Mouse (Mus musculus): ENCODE measurements around the gene Ap2a1. TPM values are rescaled to one million over a fixed set of nuclear protein-coding genes. Genes with fewer than 3 reads are reported as not detected.

Ap2a1 gene
- total and polyA plus RNA-seq, 3 experiments = 86.3 to 119 (median 105) TPM

DNA sequence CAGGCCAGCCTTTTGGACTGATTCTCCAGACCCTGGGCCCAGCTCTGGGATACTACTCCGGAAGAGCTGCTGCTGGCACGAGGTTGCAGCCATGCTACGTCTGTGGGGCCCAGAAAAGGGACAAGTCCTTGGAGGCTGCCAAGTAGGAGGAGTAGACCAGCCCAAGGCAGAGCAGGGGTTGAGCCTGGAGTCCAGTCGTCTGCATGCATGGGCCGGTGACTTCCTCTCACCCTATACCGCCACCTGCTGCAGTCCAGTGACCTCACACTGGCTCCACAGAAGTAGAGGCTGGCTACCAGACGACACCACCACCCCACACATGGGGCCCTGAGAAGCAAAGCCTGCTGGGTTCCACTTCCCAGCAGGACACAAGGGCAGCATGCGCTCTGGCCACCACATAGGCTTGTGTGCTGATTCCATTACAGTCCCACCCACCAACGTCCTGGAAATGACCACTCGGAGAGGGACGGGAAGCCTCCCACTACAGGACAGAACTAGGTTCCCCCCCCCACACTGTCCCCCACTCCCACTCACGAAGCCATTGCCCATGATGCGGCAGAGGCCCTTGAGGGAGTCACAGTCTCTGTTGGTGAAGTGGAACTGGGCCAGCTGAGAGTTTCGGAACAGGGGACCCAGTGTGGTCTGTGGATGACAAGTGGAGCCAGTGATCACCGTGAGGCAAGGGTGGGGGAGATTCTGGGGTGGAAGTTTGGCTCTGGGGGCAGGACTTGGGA lies 62.9 kb downstream of the Ap2a1 start:
- peak; percentile 92 for DNase-seq

DNA sequence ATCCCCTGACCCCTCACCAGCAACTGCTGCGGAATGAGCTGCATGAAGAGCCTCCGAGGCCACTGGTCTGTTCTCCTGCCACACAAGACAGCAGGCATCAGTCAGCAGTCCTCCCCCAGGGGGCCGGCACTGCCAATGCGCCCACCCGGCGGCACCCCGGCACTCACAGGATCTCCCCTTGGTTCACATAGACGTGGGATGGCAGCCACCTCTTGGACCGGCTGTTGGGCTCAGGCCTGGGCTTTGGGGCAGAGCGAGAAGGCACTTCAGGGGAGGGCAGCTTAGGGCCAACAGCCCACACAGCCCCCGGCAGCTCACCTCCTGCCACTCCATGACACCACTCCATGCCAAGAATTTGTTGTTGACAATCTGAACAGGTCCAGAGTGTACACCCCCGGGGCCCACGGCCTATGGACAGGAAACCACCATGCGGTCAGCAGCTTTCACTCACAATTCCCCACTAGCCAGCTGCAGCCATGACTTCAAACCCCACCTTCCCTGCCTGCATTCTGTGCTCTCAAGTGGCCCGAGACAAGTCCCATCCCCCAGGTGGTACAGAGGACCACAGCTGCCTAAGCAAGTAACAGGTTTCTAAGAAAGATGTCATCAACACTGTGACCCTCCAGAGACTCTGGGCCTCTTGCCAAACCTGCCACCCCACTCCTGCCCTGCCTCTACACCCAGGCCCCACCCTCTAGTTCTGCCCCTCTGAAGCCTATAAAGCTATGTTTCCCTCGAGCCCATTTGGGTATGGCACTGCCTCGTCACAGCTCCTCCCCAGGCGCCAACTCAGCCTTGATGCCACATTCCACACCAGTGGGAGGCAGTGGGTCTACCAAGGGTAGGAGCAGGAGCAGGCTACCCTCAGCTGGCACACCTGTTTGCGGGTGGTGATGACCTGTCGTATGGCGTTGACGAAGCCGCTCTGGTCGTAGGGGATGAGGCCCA lies 64.4 kb downstream of the Ap2a1 start:
- DNase-seq = peak; percentile 49

DNA sequence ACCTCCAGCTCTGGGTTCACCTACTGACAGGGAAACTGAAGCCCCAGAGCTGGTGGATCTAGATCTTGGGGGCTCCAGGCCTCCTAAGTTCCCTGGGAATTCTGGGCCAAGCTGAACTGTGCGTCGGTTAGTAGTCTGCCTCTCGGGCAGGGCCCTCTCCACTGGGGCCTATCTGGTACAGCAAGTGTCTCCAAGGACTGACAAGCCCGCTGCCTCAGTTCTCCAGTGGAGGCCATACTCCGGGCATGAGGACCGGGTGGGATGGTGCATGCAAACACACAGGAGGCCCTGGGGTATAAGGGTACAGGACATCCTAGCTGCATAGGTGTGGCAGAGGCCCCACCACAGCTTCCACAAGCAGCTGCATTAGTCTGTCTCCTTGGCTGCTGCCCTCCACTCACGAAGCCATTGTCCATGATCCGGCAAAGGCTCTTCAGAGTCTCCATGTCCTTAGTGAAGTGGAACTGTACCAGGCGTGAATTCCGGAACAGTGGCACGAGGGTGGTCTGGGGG lies 65.3 kb downstream of the Ap2a1 start:
- DNase-seq = peak; percentile 18

DNA sequence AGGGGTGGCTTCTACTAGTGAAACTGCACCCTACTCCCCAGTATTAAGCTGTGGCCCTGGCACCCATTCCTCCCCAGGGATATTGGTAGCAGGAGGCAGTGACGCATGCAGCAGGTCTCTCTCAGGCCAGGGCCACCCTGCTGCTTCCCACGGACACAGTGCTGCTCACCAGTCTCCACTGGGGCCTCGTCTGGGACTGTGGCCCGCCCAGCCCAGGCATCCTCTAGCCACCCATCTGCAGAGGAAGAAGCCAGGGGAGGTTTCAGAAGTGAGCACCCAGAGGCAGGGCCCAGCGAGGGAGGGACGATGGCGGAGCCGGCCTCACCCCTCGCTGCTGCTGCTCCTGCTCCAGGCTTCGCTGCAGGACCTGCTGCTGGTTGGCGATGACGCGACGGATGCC lies 66.1 kb downstream of the Ap2a1 start:
- peak; percentile 42 for DNase-seq

- peak; percentile 56 for DNase-seq
Measured at GRCm38 (mm10) chr7:44862434-44862833, 66.9 kb downstream of the Ap2a1 start.

GRCm38 (mm10) chr7:44861429-44861816 lies 67.9 kb downstream of the Ap2a1 start:
- peak; percentile 45 for DNase-seq

DNA sequence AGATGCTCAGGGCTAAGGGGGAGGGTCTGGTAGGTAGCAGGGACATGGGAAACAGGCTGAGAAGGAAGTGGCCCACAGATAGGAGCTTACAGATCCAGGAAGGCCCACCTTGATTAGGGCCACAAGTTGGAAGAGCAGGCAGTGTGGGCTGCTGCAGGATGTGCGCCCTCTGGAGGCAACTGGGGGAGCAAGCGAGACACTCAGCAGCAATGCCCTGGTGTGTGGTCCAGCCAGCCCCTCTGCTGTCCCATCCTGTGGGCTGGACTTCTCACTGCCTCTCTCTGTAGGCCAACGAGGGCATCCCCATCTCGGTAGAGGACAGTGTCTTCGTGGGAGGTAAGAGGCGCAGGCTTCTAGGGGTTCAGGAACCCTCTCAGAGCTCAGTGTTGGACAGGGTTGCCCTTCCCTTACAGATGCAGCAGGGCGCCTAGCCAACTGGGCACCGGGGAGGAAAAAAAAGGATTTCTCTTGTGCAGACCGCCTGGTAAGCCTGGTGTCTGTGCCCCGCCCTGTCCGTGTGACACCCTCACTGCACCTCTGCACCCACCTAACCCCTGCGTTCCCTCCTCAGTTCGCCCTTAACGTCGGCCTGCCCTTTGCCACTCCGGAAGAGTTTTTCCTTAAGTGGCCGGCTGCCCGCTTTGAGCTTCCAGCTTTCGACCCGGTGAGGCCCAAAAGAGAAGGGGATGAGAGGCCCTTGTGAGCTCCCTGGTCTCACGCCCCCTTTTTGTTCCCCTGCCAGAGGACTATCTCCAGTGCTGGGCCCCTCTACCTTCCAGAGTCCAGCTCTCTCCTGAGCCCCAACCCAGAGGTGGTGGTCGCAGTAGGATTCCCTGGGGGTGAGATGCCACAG lies 68.5 kb downstream of the Ap2a1 start:
- DNase-seq = peak; percentile 77

GRCm38 (mm10) chr7:44859896-44860295 lies 69.4 kb downstream of the Ap2a1 start:
- DNase-seq = no peak

DNA sequence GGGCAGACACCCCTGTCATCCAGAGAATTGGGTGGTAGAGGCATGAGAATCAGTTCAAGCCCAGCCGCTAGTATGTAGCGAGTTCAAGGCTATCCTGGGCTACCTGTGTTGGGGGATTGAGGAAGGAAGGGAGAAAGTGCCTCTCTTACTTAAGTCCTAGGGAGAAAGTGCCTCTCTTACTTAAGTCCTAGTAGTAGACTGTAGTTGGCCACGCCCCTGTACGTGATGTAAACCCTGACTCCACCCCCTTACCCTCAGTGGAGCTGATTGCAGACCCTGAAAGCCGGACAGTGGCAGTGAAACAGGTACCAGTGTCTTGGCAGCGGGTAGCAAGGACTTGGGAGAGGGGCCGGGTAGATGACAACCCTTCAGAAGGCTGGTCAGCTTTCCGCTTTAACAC lies 71.4 kb downstream of the Ap2a1 start:
- peak; percentile 55 for DNase-seq

DNA sequence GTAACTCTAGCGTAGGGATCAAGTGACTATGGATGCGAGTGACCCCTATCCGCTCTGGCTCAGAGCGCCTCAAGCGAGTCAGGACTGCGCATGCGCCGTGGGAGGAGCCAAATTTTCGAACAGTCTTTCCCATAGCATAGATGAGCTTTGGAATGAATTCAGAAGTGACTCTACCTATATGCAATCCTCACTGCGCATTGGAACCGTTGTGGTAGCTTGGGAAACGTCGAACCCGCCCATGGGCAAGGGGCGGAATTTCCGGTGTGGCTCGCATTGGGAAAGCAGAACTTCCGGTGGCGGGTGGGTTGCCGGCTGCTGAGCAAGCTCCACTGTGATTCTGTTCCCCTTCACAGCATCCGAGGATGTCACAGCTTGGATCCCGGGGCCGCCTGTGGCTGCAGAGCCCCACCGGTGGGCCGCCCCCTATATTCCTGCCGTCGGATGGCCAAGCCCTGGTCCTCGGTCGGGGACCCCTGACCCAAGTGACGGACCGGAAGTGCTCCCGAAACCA lies 72.2 kb downstream of the Ap2a1 start, which contains the start of gene Pnkp:
Gene Pnkp (plus strand): TSS at position 98 of the 511 bp plus-strand sequence.
- peak; percentile 91 for DNase-seq

DNA sequence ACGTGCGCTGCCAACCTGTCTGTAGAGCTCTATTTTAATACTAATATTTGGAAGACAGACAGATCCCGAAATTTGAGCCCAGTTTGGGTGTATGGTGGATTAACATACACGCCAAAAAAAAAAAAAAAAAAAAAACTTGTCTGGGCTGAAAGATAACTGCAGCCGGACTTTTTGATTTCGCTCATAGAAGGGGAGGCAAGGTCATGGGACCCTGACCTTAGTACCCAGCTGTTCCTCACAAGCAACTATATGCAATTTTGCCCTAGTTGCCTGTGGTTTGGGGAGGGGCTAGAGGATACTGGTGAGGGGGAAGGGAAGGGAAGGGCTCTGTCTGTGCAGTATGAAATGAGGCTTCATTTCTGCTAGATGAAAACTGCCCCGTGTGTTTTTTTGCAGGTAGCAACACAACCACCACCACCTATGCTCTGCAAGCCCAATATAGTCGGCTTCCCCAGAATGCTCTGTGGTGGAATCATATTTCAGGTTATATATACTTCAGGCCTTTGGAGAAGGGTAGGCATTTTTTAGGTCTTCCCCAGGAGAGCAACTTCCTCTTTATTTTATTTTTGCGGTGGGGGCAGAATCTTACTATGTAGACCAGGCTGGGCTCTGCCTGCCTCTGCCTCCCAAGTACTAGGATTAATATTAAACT lies 72.9 kb downstream of the Ap2a1 start:
- no peak for DNase-seq

- no peak for DNase-seq
Measured at GRCm38 (mm10) chr7:44855036-44855435, 74.3 kb downstream of the Ap2a1 start.

- peak; percentile 97 for DNase-seq
Measured at GRCm38 (mm10) chr7:44854356-44855031, 74.8 kb downstream of the Ap2a1 start.

- DNase-seq = peak; percentile 65
Measured at GRCm38 (mm10) chr7:44853596-44854355, 75.5 kb downstream of the Ap2a1 start.

DNA sequence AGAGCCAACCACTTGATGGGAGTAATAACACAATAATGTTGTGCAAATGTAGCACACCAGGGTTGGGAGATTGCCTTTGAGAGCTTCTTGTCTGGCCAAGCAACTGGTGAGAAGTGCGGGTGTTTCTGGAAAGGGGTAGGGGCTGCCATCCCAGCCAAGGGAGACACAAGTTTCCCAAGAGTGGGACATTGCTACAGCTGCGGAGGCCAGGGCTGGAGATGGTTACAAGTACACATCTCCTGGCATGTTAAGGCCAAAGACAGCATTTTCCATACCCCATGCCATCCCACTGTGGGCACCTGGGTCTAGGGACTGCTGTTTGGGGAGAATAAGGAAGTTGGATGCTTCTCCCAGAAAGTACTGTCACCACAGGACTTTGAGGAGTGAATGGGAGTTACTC lies 76.2 kb downstream of the Ap2a1 start:
- DNase-seq = peak; percentile 33

GRCm38 (mm10) chr7:44852259-44853027 lies 76.9 kb downstream of the Ap2a1 start:
- peak; percentile 28 for DNase-seq

DNA sequence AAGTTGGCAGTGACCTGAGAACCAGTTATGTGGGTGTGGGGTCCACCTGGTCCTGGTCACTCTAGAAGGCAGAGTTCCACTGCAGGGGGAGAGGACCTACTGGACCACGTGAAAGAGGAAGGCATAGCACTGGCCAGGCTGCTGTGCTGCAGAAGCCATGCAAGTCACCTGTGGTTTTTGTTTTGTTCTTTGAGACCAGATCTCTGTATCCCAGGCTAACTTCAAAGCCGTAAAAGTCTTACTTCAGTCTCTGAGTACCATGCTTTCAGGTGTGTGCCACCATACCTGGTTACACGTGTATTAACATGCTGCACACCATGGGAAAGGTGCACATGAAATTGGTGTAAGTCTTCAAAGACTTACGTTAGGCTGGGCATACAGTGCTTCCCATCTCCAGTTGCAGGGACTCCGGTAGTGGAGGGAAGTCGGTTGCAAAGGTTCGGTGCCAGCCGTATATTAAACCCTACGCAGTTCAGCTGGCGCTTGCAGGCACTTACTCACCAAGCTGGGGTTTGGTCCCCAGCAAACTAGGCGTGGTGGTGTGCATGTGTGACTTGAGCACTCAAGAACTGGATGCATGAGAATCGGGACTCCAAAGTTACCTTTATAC lies 77.6 kb downstream of the Ap2a1 start:
- DNase-seq = no peak

Data from adrenal gland, adult 2 months (tissue).